Mouse (Mus musculus) myocyte (in vitro differentiated cells): ENCODE data around the gene Rrn3. TPM values are rescaled to one million over a fixed set of nuclear protein-coding genes. Genes with fewer than 3 reads are reported as not detected.
"Not testable (repeated sequence)": the region's sequence is repeated elsewhere in the genome, so short reads cannot be mapped to it uniquely, and the experiment has no call there.

Source experiments
- H3K27me3 ChIP-seq: one replicate; pipeline ENCODE4 v1.6.1; 2011; ENCODE audit not compliant: control insufficient read depth, insufficient read depth, insufficient read length
- H3K36me3 ChIP-seq: one replicate; pipeline ENCODE4 v1.6.1; 2011; ENCODE audit not compliant: control insufficient read depth, insufficient read depth
- H3K4me2 ChIP-seq: one replicate; pipeline ENCODE4 v1.6.1; 2011; ENCODE audit warnings: low read depth, control low read depth
- H3K4me3 ChIP-seq: one replicate; pipeline ENCODE4 v1.5.1; 2011; ENCODE audit warnings: mild to moderate bottlenecking, control low read depth, moderate library complexity
- H3K79me2 ChIP-seq: one replicate; pipeline ENCODE4 v1.6.1; 2011; ENCODE audit not compliant: control insufficient read depth, insufficient read depth
- H3ac ChIP-seq: one replicate; pipeline ENCODE4 v1.6.1; 2011; ENCODE audit not compliant: control insufficient read depth, insufficient read length
- CEBPB ChIP-seq: IDR thresholded peaks from 2 replicates; pipeline ENCODE4 v1.6.1; 2011; ENCODE audit warnings: mild to moderate bottlenecking, moderate library complexity; ENCODE audit not compliant: poor library complexity, insufficient read depth, severe bottlenecking
- E2F4 ChIP-seq: IDR thresholded peaks from one replicate; pipeline ENCODE4 v1.6.1; 2011; ENCODE audit warnings: mild to moderate bottlenecking, control low read depth, moderate library complexity; ENCODE audit not compliant: insufficient read depth
- MAX ChIP-seq: IDR thresholded peaks from one replicate; pipeline ENCODE4 v1.6.1; 2011; ENCODE audit warnings: low read depth, mild to moderate bottlenecking, control low read depth
- MYOD1 ChIP-seq, 3 experiments: IDR thresholded peaks; one replicate each; pipeline ENCODE4 v1.6.1; 2011; ENCODE audit warnings: control low read depth in 2 of 3, low read depth in 2 of 3, mild to moderate bottlenecking in 2 of 3, moderate library complexity in 1 of 3; ENCODE audit not compliant: insufficient read length in 2 of 3, control insufficient read depth in 1 of 3
- MYOG ChIP-seq, 3 experiments: IDR thresholded peaks; one replicate each; pipeline ENCODE4 v1.6.1; 2011; ENCODE audit warnings: control low read depth in 2 of 3, low read depth in 2 of 3, mild to moderate bottlenecking in 2 of 3; ENCODE audit not compliant: insufficient read length in 2 of 3, control insufficient read depth in 1 of 3, insufficient read depth in 1 of 3
- POLR2A ChIP-seq: IDR thresholded peaks from one replicate; pipeline ENCODE4 v1.6.1; 2011; ENCODE audit warnings: low read depth, mild to moderate bottlenecking, control low read depth, moderate library complexity; ENCODE audit not compliant: insufficient read length
- POLR2AphosphoS2 ChIP-seq: IDR thresholded peaks from one replicate; pipeline ENCODE4 v1.6.1; 2011; ENCODE audit warnings: low read depth, control low read depth; ENCODE audit not compliant: insufficient read length
- REST ChIP-seq: IDR thresholded peaks from one replicate; pipeline ENCODE4 v1.6.1; 2011; ENCODE audit warnings: mild to moderate bottlenecking, control low read depth, moderate library complexity; ENCODE audit not compliant: insufficient read depth, insufficient read length
- SRF ChIP-seq: IDR thresholded peaks from one replicate; pipeline ENCODE4 v1.6.1; 2011; ENCODE audit warnings: low read depth; ENCODE audit not compliant: control insufficient read depth, insufficient read length
- TCF12 ChIP-seq: IDR thresholded peaks from one replicate; pipeline ENCODE4 v1.6.1; 2011; ENCODE audit warnings: mild to moderate bottlenecking, control low read depth; ENCODE audit not compliant: poor library complexity, insufficient read depth, severe bottlenecking
- TCF3 ChIP-seq: IDR thresholded peaks from one replicate; pipeline ENCODE4 v1.6.1; 2011; ENCODE audit warnings: low read depth, control low read depth; ENCODE audit not compliant: insufficient read length
- USF1 ChIP-seq: IDR thresholded peaks from one replicate; pipeline ENCODE4 v1.6.1; 2011; ENCODE audit warnings: low read depth, mild to moderate bottlenecking, control low read depth, moderate library complexity
- polyA plus RNA-seq: library from polyadenylated mRNA; unstranded; fragments of >200 nt; fragmentation: generic; extraction: Trizol; gene quantifications from one replicate; pipeline ENCODE4 v1.2.1, GENCODE M21; 2012; ENCODE audit warnings: missing spikeins

Rrn3 gene
- polyA plus RNA-seq, 1 experiment, result 40.6 TPM

DNA sequence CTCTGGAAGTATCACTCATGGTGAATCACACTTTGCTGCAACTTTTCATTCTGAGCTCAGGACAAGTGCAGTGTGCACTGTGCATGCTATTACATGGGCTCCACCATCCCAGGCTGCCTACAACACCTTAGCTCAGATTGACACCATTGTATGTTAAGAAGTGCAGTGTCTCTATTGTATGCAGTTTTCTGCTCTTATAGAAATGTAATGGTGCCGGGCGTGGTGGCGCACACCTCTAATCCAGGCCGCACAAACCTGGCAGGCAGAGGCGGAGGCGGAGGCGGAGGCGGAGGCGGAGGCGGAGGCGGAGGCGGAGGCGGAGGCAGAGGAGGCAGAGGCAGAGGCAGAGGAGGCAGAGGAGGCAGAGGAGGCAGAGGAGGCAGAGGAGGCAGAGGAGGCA, 29.9 kb upstream of the Rrn3 start:
- no peak overlapping the region for H3ac ChIP-seq
- no peaks in the 10 kb centered on the region for H3K36me3 ChIP-seq
- no peak overlapping the region for H3K4me3 ChIP-seq
- TF ChIP-seq SRF (no peak), USF1 (no peak), TCF3 (no peak), E2F4 (no peak), POLR2AphosphoS2 (no peak), CEBPB (no peak), REST (no peak), POLR2A (no peak), MYOG (IDR thresholded peaks at IDR 0.05; ENCODE audit: control insufficient read depth in 1 of 3, insufficient read depth in 1 of 3, insufficient read length in 2 of 3, low read depth in 2 of 3) (no peak), MAX (no peak), TCF12 (no peak), MYOD1 (IDR thresholded peaks at IDR 0.05; ENCODE audit: control insufficient read depth in 1 of 3, insufficient read length in 2 of 3, low read depth in 2 of 3) (no peak)
- H3K27me3 ChIP-seq, result no peaks in the 10 kb centered on the region
- no peaks in the 10 kb centered on the region for H3K79me2 ChIP-seq
- H3K4me2 ChIP-seq, result no peak overlapping the region

DNA sequence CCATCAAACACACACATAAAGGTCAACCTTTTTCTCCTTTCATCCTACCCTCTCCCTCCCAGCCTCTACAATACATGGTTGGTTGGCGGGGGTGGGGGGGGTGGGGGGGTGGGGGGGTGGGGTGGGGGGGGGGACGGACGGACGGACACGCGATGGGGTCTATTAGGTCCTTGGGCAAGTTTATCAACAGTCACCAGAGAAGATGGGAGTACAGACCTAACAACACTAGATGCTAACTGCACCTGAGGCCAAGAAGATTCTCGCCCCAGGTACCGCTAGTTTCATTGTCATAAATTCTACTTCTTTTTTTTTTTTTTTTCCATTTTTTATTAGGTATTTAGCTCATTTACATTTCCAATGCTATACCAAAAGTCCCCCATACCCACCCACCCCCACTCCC, 26.5 kb upstream of the Rrn3 start:
- no peaks in the 10 kb centered on the region for H3K36me3 ChIP-seq
- H3K79me2 ChIP-seq, result no peaks in the 10 kb centered on the region
- peak overlapping the region; percentile 35 for H3K4me3 ChIP-seq
- H3K27me3 ChIP-seq, result no peaks in the 10 kb centered on the region
- no peak overlapping the region for H3ac ChIP-seq
- H3K4me2 ChIP-seq, result peak overlapping the region; percentile 48
- no peak for TF ChIP-seq MAX
- no peak for TF ChIP-seq USF1
- TF ChIP-seq POLR2AphosphoS2, result no peak
- no peak for TF ChIP-seq POLR2A
- no peak for TF ChIP-seq CEBPB

DNA sequence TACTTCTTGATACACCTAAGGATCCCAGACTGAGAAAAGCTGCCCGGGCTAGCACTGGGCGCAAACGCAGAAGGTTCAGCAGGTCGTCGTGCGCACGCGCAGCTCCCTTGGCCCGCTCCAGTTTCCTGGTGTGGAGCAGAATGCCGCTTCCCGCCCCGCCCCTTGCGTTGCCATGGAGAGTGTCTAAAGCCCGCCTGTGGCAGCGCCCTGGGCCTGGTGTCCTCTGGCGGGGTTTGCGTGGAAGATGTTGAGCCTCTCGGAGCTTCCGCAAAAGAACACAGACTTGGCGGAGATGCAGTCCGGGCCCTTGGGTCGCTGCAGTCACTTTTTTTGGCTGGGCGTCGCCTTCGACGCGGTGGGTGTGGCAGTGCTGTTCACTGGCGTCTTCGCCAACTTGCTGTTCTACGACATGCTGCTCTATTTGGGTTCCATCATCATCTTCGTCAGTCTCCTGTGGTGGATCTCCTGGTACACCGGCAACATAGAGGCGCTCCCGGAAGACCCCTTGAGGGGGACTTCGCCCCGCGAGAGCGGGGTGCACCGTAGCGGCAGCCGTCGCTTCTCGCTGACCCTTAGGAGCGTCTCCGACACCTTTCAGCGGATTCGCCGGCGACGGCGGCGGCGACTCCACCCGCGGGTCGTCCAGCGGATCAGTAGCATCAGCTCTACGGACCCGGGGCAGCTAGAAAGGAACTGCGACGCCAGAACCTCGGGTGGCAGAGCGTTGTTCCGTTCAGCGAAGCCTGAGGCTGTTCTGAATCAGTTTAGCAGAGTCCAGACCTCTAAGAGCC, 25.9 kb upstream of the Rrn3 start:
- Histone ChIP-seq H3K4me3 (peak overlapping the region; percentile 35), H3ac (no peak overlapping the region), H3K4me2 (peak overlapping the region; percentile 88), H3K79me2 (no peaks in the 10 kb centered on the region), H3K27me3 (no peaks in the 10 kb centered on the region), H3K36me3 (no peaks in the 10 kb centered on the region)
- TF ChIP-seq POLR2A (peak; percentile 47), E2F4 (no peak), POLR2AphosphoS2 (peak; percentile 49)

DNA sequence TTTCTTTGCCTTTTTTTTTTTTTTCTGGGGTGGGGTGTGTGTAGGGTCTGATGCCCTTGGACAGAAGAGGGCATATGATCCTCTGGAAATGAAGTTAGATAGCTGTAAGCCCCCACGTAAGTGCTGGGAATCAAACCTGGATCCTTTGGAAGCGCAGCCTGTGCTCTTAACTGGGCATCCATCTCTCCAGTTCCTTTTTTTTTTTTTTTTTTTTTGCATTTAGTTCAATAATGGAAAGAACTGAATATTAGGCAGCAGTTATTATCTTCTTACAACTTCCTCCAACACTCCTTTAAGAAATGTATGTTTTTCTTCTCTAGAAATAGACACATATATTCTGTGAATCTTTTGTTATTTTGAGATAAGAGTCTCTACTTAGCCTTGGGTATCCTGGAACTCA, 22.7 kb upstream of the Rrn3 start:
- no peak overlapping the region for H3K4me2 ChIP-seq
- H3K79me2 ChIP-seq, result no peaks in the 10 kb centered on the region
- no peak overlapping the region for H3K4me3 ChIP-seq
- TF ChIP-seq SRF (no peak), TCF3 (no peak), TCF12 (no peak), POLR2A (no peak), MYOG (IDR thresholded peaks at IDR 0.05; ENCODE audit: control insufficient read depth in 1 of 3, insufficient read depth in 1 of 3, insufficient read length in 2 of 3, low read depth in 2 of 3) (no peak), E2F4 (no peak), REST (no peak), USF1 (no peak), CEBPB (no peak)
- no peaks in the 10 kb centered on the region for H3K27me3 ChIP-seq
- no peak overlapping the region for H3ac ChIP-seq
- H3K36me3 ChIP-seq, result no peaks in the 10 kb centered on the region

DNA sequence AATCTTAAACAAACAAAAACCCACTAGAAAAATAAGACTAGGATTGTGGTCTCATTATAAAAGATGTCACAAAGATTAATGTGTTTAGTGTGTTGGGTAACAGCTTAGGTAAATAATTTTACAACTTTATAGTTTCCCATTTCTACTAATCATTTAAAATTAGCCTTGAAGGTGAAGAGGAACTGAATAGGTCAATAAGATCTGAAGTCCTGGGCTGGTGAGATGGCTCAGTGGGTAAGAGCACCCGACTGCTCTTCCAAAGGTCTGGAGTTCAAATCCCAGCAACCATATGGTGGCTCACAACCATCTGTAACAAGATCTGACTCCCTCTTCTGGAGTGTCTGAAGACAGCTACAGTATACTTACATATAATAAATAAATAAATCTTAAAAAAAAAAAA, 17.7 kb upstream of the Rrn3 start:
- not testable (repeated sequence) for H3K4me2 ChIP-seq, H3K79me2 ChIP-seq, H3K27me3 ChIP-seq

More for the DNA sequence above, 17.7 kb upstream of the Rrn3 start:
- not testable (repeated sequence) for H3K4me3 ChIP-seq, H3K36me3 ChIP-seq, H3ac ChIP-seq
